Mouse (Mus musculus) myocyte (in vitro differentiated cells): ENCODE data around the gene Tmem97.

Experiments
- CEBPB ChIP-seq: IDR thresholded peaks from 2 replicates; pipeline ENCODE4 v1.6.1; 2011; ENCODE audit warnings: mild to moderate bottlenecking, moderate library complexity; ENCODE audit not compliant: poor library complexity, insufficient read depth, severe bottlenecking
- E2F4 ChIP-seq: IDR thresholded peaks from one replicate; pipeline ENCODE4 v1.6.1; 2011; ENCODE audit warnings: mild to moderate bottlenecking, control low read depth, moderate library complexity; ENCODE audit not compliant: insufficient read depth
- MAX ChIP-seq: IDR thresholded peaks from one replicate; pipeline ENCODE4 v1.6.1; 2011; ENCODE audit warnings: low read depth, mild to moderate bottlenecking, control low read depth
- MYOG ChIP-seq, 3 experiments: IDR thresholded peaks; one replicate each; pipeline ENCODE4 v1.6.1; 2011; ENCODE audit warnings: control low read depth in 2 of 3, low read depth in 2 of 3, mild to moderate bottlenecking in 2 of 3; ENCODE audit not compliant: insufficient read length in 2 of 3, control insufficient read depth in 1 of 3, insufficient read depth in 1 of 3
- POLR2A ChIP-seq: IDR thresholded peaks from one replicate; pipeline ENCODE4 v1.6.1; 2011; ENCODE audit warnings: low read depth, mild to moderate bottlenecking, control low read depth, moderate library complexity; ENCODE audit not compliant: insufficient read length
- POLR2AphosphoS2 ChIP-seq: IDR thresholded peaks from one replicate; pipeline ENCODE4 v1.6.1; 2011; ENCODE audit warnings: low read depth, control low read depth; ENCODE audit not compliant: insufficient read length
- REST ChIP-seq: IDR thresholded peaks from one replicate; pipeline ENCODE4 v1.6.1; 2011; ENCODE audit warnings: mild to moderate bottlenecking, control low read depth, moderate library complexity; ENCODE audit not compliant: insufficient read depth, insufficient read length
- TCF12 ChIP-seq: IDR thresholded peaks from one replicate; pipeline ENCODE4 v1.6.1; 2011; ENCODE audit warnings: mild to moderate bottlenecking, control low read depth; ENCODE audit not compliant: poor library complexity, insufficient read depth, severe bottlenecking
- TCF3 ChIP-seq: IDR thresholded peaks from one replicate; pipeline ENCODE4 v1.6.1; 2011; ENCODE audit warnings: low read depth, control low read depth; ENCODE audit not compliant: insufficient read length
- USF1 ChIP-seq: IDR thresholded peaks from one replicate; pipeline ENCODE4 v1.6.1; 2011; ENCODE audit warnings: low read depth, mild to moderate bottlenecking, control low read depth, moderate library complexity

DNA sequence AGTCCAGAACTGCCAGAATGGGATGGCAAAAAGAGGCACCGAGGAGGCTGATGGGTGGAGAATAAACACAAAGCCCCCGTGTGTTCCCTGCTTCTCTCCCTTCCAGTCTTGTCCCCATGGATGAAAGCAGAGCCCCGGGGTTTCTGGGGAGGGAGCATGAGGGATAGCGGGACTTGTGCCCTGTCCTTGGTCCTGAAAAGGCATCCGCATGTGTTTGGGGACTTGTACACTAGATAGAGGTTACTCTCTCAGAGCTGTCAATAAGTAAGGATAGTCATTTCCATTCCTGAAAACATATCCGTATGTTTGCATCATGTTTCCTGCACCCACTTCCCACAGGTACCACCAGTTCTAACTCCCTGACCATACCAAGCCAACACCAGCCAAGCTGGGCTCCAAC, 54.7 kb downstream of the Tmem97 start:
- TF ChIP-seq E2F4 (no peak), POLR2AphosphoS2 (no peak), USF1 (no peak), POLR2A (no peak), REST (peak; percentile 89), TCF3 (no peak), MAX (no peak), TCF12 (no peak), CEBPB (no peak), MYOG (IDR thresholded peaks at IDR 0.05; ENCODE audit: control insufficient read depth in 1 of 3, insufficient read depth in 1 of 3, insufficient read length in 2 of 3, low read depth in 2 of 3) (no peak)
